ENCODE assay signal across 17 mouse cellular contexts in genomic region chr11:8626715-8627114, GRCm38 (mm10). TPM values are rescaled to one million over a fixed set of nuclear protein-coding genes. Genes with fewer than 3 reads are reported as not detected.
A peak's percentile ranks its signal among the peaks of the same experiment; 100 is the strongest.
DNase-seq lines count a peak whose midpoint lies in the region; ATAC-seq and TF ChIP-seq lines count a peak whose summit lies in the region.
"Had no signal": no experiment of that assay in that cellular context is flagged by ENCODE, and none has a peak within 500 bp of the region (broad histone marks: within the 10 kb centered on the region; RNA-seq: fewer than 3 reads in every experiment).

No protein-coding gene starts in this region.

- no peak overlapping the region for H3K4me2 ChIP-seq in kidney, postnatal 0 days (ENCODE audit: low read length)
- H3K4me2 ChIP-seq in kidney, embryonic 14.5 days (replicated peaks; ENCODE audit: low read depth, low read length) = no peak overlapping the region
- H3K4me2 ChIP-seq in intestine, postnatal 0 days (replicated peaks; ENCODE audit: low read depth) = no peak overlapping the region; the same call in 1 of the 2 replicates
- H3K4me2 ChIP-seq: embryonic facial prominence, embryonic 12.5 days; hindbrain, embryonic 13.5 days; liver, embryonic 13.5 days; midbrain, embryonic 15.5 days had no signal

- 0 out of 2 replicates have a peak, but pooled peaks cover 3% of the 10 kb centered on the region for H3K36me3 ChIP-seq in kidney, postnatal 0 days (ENCODE audit: insufficient read depth, low read length)
- no peaks in the 10 kb centered on the region for H3K36me3 ChIP-seq in kidney, embryonic 14.5 days (ENCODE audit: control insufficient read depth, insufficient read depth, low read length)
- 0 out of 2 replicates have a peak, but pooled peaks cover 5% of the 10 kb centered on the region for H3K36me3 ChIP-seq in intestine, postnatal 0 days (ENCODE audit: control insufficient read depth, insufficient read depth)
- no peaks in the 10 kb centered on the region for H3K36me3 ChIP-seq in small intestine, adult 2 months (ENCODE audit: control insufficient read depth, insufficient read depth, low read length)
- H3K36me3 ChIP-seq: embryonic facial prominence, embryonic 12.5 days; hindbrain, embryonic 13.5 days; liver, embryonic 13.5 days; midbrain, embryonic 15.5 days had no signal

- peak; percentile 85 for DNase-seq in adrenal gland, adult 2 months
- no peak for DNase-seq in adrenal gland, adult 18-20 months (ENCODE audit: low spot score in 2 of 2)
- DNase-seq in kidney, postnatal 0 days (ENCODE audit: low spot score) = no peak
- no peak for DNase-seq in ovary, adult 18-20 months (ENCODE audit: low spot score)
- no peak for DNase-seq in yolk sac, embryonic 10.5 days (ENCODE audit: low spot score)
- DNase-seq: cerebellum, adult 11-12 months; heart, adult 18-20 months; liver, embryonic 13.5 days; right cerebral cortex, adult 18-20 months; spleen, adult 18-20 months; thymus, adult 18-20 months had no signal

- no peak for TF ChIP-seq CTCF in kidney, postnatal 0 days (IDR thresholded peaks at IDR 0.05; ENCODE audit: low read depth)
- TF ChIP-seq CTCF in intestine, postnatal 0 days (IDR thresholded peaks at IDR 0.05; ENCODE audit: low read depth) = no peak
- no peak for TF ChIP-seq CTCF in small intestine, adult 2 months (IDR thresholded peaks at IDR 0.05; ENCODE audit: extremely low read depth, insufficient read length, insufficient replicate concordance, low read depth, low read length)

- no peak overlapping the region for H3K4me3 ChIP-seq in kidney, postnatal 0 days (replicated peaks; ENCODE audit: low read depth, low read length)
- no peak overlapping the region for H3K4me3 ChIP-seq in kidney, embryonic 14.5 days (ENCODE audit: low read length)
- H3K4me3 ChIP-seq in intestine, postnatal 0 days (ENCODE audit: low read depth, low read length) = no peak overlapping the region
- H3K4me3 ChIP-seq in small intestine, adult 2 months (ENCODE audit: low read depth, low read length) = no peak overlapping the region
- H3K4me3 ChIP-seq: embryonic facial prominence, embryonic 12.5 days; hindbrain, embryonic 13.5 days; liver, embryonic 13.5 days; midbrain, embryonic 15.5 days had no signal

- no peak for TF ChIP-seq POLR2A in small intestine, adult 2 months (IDR thresholded peaks at IDR 0.05; ENCODE audit: low read depth, low read length)

- H3K9ac ChIP-seq in kidney, postnatal 0 days (ENCODE audit: low read depth, low read length) = no peak overlapping the region
- H3K9ac ChIP-seq in kidney, embryonic 14.5 days (ENCODE audit: low read depth, low read length) = no peak overlapping the region
- no peak overlapping the region for H3K9ac ChIP-seq in intestine, postnatal 0 days (ENCODE audit: low read depth, low read length)
- H3K9ac ChIP-seq: embryonic facial prominence, embryonic 12.5 days; hindbrain, embryonic 13.5 days; liver, embryonic 13.5 days; midbrain, embryonic 15.5 days had no signal

- no peaks in the 10 kb centered on the region for H3K27me3 ChIP-seq in kidney, postnatal 0 days (ENCODE audit: insufficient read depth, low read length)
- H3K27me3 ChIP-seq in kidney, embryonic 14.5 days (ENCODE audit: control insufficient read depth, insufficient read depth, low read length) = no peaks in the 10 kb centered on the region
- H3K27me3 ChIP-seq in intestine, postnatal 0 days (replicated peaks; ENCODE audit: control insufficient read depth, insufficient read depth, low read length) = no peaks in the 10 kb centered on the region
- H3K27me3 ChIP-seq in small intestine, adult 2 months (ENCODE audit: control insufficient read depth, insufficient read depth, low read length) = no peaks in the 10 kb centered on the region
- H3K27me3 ChIP-seq: embryonic facial prominence, embryonic 12.5 days; midbrain, embryonic 15.5 days had no signal

- H3K27ac ChIP-seq in kidney, postnatal 0 days = peak overlapping the region; percentile 31; the same call in 1 of the 2 replicates
- no peak overlapping the region for H3K27ac ChIP-seq in kidney, embryonic 14.5 days (ENCODE audit: low read depth, low read length)
- H3K27ac ChIP-seq in intestine, postnatal 0 days (ENCODE audit: low read depth, low read length) = peak overlapping the region; percentile 35; the same call in 1 of the 2 replicates
- H3K27ac ChIP-seq in small intestine, adult 2 months (ENCODE audit: insufficient read depth, low read depth, low read length) = peak overlapping the region; percentile 69
- H3K27ac ChIP-seq: hindbrain, embryonic 13.5 days; liver, embryonic 13.5 days; midbrain, embryonic 15.5 days had no signal

- peaks cover 38% of the 10 kb centered on the region for H3K4me1 ChIP-seq in kidney, postnatal 0 days (replicated peaks; ENCODE audit: insufficient read depth, low read length)
- peaks cover 59% of the 10 kb centered on the region for H3K4me1 ChIP-seq in kidney, embryonic 14.5 days (ENCODE audit: control insufficient read depth, insufficient read depth, low read length)
- H3K4me1 ChIP-seq in intestine, postnatal 0 days (replicated peaks; ENCODE audit: control insufficient read depth, insufficient read depth, low read length) = peaks cover 13% of the 10 kb centered on the region
- H3K4me1 ChIP-seq in small intestine, adult 2 months (ENCODE audit: control insufficient read depth, insufficient read depth, insufficient read length, low read length) = peaks cover 56% of the 10 kb centered on the region

- H3K9me3 ChIP-seq in kidney, postnatal 0 days (replicated peaks; ENCODE audit: low read length) = no peaks in the 10 kb centered on the region
- H3K9me3 ChIP-seq in kidney, embryonic 14.5 days (ENCODE audit: control insufficient read depth, low read length) = no peaks in the 10 kb centered on the region
- H3K9me3 ChIP-seq in intestine, postnatal 0 days (ENCODE audit: control insufficient read depth) = no peaks in the 10 kb centered on the region
- H3K9me3 ChIP-seq: embryonic facial prominence, embryonic 12.5 days; hindbrain, embryonic 13.5 days; liver, embryonic 13.5 days; midbrain, embryonic 15.5 days had no signal

- WGBS in kidney, postnatal 0 days = 67% methylated on average over 6 of the region's 6 CpGs
- 70% methylated on average over 6 of the region's 6 CpGs for WGBS in kidney, embryonic 14.5 days
- 41% methylated on average over 6 of the region's 6 CpGs for WGBS in intestine, postnatal 0 days
- 29% methylated on average over 6 of the region's 6 CpGs for WGBS in small intestine, adult 2 months

- ATAC-seq in kidney, postnatal 0 days (replicated peaks; ENCODE audit: low FRiP score, low read depth) = no peak
- ATAC-seq in kidney, embryonic 14.5 days (ENCODE audit: low FRiP score, low TSS enrichment) = no peak
- ATAC-seq in intestine, postnatal 0 days = peak; percentile 73
- ATAC-seq: midbrain, embryonic 15.5 days had no signal

RNA-seq across cellular contexts. Expression of gene Tns3, which starts 37.6 kb away (rescaled TPM):
- total RNA-seq in adrenal gland, adult 2 months (2021) = 10 to 100 TPM; 57.2 to 67.7 TPM
- polyA plus RNA-seq in adrenal gland, adult 2 months (2012; rRNA removed) = 39.2 and 44.2 TPM in 2 replicates
- total RNA-seq in adrenal gland, adult 18-20 months (2021) = 10 to 100 TPM; 48.3 to 51.5 TPM
- 17.6 and 18.2 TPM in 2 replicates for polyA plus RNA-seq in kidney, postnatal 0 days (2015; fragmentation: Nextera tagmentation; extraction: Ambion mirVana)
- 12.5 and 20.3 TPM in 2 replicates for polyA plus RNA-seq in kidney, embryonic 14.5 days (2014; fragmentation: Nextera tagmentation; extraction: Ambion mirVana)
- polyA plus RNA-seq in intestine, postnatal 0 days (2015; fragmentation: Nextera tagmentation; extraction: Ambion mirVana) = 10.5 and 11.4 TPM in 2 replicates
- 13.3 and 24.9 TPM in 2 replicates for polyA plus RNA-seq in small intestine, adult 2 months (2012; rRNA removed)
